Mouse (Mus musculus) ES-E14 (cell line): Measurements from ENCODE around the gene Gm49380.
A peak's percentile ranks its signal among the peaks of the same experiment; 100 is the strongest.

Experiments
- CHD2 ChIP-seq: IDR thresholded peaks from 2 replicates; pipeline ENCODE4 v1.6.1; 2014; ENCODE audit warnings: mild to moderate bottlenecking, low read depth, low read length, inconsistent platforms
- HCFC1 ChIP-seq: IDR thresholded peaks from 2 replicates; pipeline ENCODE4 v1.6.1; 2012; ENCODE audit warnings: low read length, inconsistent platforms, borderline replicate concordance; ENCODE audit not compliant: insufficient read depth
- MAFK ChIP-seq: IDR thresholded peaks from 2 replicates; pipeline ENCODE4 v1.6.1; 2014; ENCODE audit warnings: mild to moderate bottlenecking, low read depth, low read length, inconsistent platforms; ENCODE audit not compliant: insufficient read depth
- ZC3H11A ChIP-seq: IDR thresholded peaks from 2 replicates; pipeline ENCODE4 v1.6.1; 2012; ENCODE audit warnings: low read depth, mild to moderate bottlenecking, inconsistent platforms, low read length, borderline replicate concordance
- ZNF384 ChIP-seq: IDR thresholded peaks from 2 replicates; pipeline ENCODE4 v1.6.1; 2012; ENCODE audit warnings: low read depth, low read length, inconsistent platforms

- TF ChIP-seq MAFK (no peak), HCFC1 (no peak), CHD2 (no peak), ZNF384 (no peak), ZC3H11A (peak; percentile 22; the same call in 1 of the 2 replicates)
Measured at GRCm38 (mm10) chr9:44109360-44110095, 3.8 kb downstream of the Gm49380 start.
